Mouse (Mus musculus) kidney, adult 2 months (tissue): ENCODE measurements around the gene Llgl1.

Experiments
- CTCF ChIP-seq: fragments of 200-500 bp; conservative IDR thresholded peaks from 2 replicates; pipeline ENCODE4 v1.5.1; 2011; ENCODE audit warnings: low read depth, mild to moderate bottlenecking, control low read depth, low read length, moderate library complexity, mixed read lengths; ENCODE audit not compliant: insufficient read depth, insufficient read length
- POLR2A ChIP-seq: fragments of 200-500 bp; IDR thresholded peaks from one replicate; pipeline ENCODE4 v1.6.1; 2011; ENCODE audit warnings: low read depth, low read length, control low read depth

GRCm38 (mm10) chr11:60726601-60727391 lies 27.3 kb downstream of the Llgl1 start, which contains the start of gene Flii:
- TF ChIP-seq POLR2A (peak; percentile 36), CTCF (peak; percentile 40; the same call in 1 of the 2 replicates)
